Mouse (Mus musculus) kidney, embryonic 14.5 days (tissue): ENCODE measurements around the gene Zdhhc18. TPM values are rescaled to one million over a fixed set of nuclear protein-coding genes. Genes with fewer than 3 reads are reported as not detected.

Experiments
- ATAC-seq: fragments of 200-750 bp; cut with Nextera tagmentation; 2 replicates; pipeline ENCODE4 v1.8.0; 2017; ENCODE audit warnings: moderate number of reproducible peaks, mild to moderate bottlenecking, moderate TSS enrichment, moderate library complexity; ENCODE audit not compliant: low FRiP score, low TSS enrichment
- H3K27ac ChIP-seq: fragments of 300-500 bp; sonication (generic); 2 replicates; pipeline ENCODE4 v1.5.1; 2014; ENCODE audit warnings: low read depth, mild to moderate bottlenecking, low read length, moderate library complexity, mixed read lengths
- H3K27me3 ChIP-seq: fragments of 300-500 bp; sonication (generic); 2 replicates; pipeline ENCODE4 v1.6.1; 2014; ENCODE audit warnings: mild to moderate bottlenecking, low read length; ENCODE audit not compliant: control insufficient read depth, insufficient read depth
- H3K36me3 ChIP-seq: fragments of 300-500 bp; sonication (generic); 2 replicates; pipeline ENCODE4 v1.6.1; 2014; ENCODE audit warnings: low read length, mixed read lengths; ENCODE audit not compliant: control insufficient read depth, insufficient read depth
- H3K4me1 ChIP-seq: fragments of 300-500 bp; sonication (generic); 2 replicates; pipeline ENCODE4 v1.6.1; 2014; ENCODE audit warnings: low read length, mixed read lengths; ENCODE audit not compliant: control insufficient read depth, insufficient read depth
- H3K4me2 ChIP-seq: fragments of 300-500 bp; sonication (generic); replicated peaks from 2 replicates; pipeline ENCODE4 v1.6.1; 2014; ENCODE audit warnings: low read depth, mild to moderate bottlenecking, low read length
- H3K4me3 ChIP-seq: fragments of 300-500 bp; sonication (generic); 2 replicates; pipeline ENCODE4 v1.5.1; 2014; ENCODE audit warnings: mild to moderate bottlenecking, low read length
- H3K9ac ChIP-seq: fragments of 300-500 bp; sonication (generic); 2 replicates; pipeline ENCODE4 v1.6.1; 2014; ENCODE audit warnings: low read depth, mild to moderate bottlenecking, low read length, moderate library complexity
- H3K9me3 ChIP-seq: fragments of 300-500 bp; sonication (generic); 2 replicates; pipeline ENCODE4 v1.6.1; 2016; ENCODE audit warnings: low read length; ENCODE audit not compliant: control insufficient read depth
- WGBS: fragments of 180-500 bp; shearing (Covaris S2); extraction: QIAGEN DNeasy Blood & Tissue Kit; methylation state at CpG from one replicate; pipeline ENCODE4 v1.1.7; 2014; 5-methylcytosine and 5-hydroxymethylcytosine counted together
- polyA plus RNA-seq: library from polyadenylated mRNA; unstranded; fragments of >200 nt; fragmentation: Nextera tagmentation; extraction: Ambion mirVana; gene quantifications from 2 replicates; pipeline ENCODE4 v1.2.1, GENCODE M21; 2014

Gene Zdhhc18
- polyA plus RNA-seq, 1 experiment from 2014 or later = 3.0 TPM

DNA sequence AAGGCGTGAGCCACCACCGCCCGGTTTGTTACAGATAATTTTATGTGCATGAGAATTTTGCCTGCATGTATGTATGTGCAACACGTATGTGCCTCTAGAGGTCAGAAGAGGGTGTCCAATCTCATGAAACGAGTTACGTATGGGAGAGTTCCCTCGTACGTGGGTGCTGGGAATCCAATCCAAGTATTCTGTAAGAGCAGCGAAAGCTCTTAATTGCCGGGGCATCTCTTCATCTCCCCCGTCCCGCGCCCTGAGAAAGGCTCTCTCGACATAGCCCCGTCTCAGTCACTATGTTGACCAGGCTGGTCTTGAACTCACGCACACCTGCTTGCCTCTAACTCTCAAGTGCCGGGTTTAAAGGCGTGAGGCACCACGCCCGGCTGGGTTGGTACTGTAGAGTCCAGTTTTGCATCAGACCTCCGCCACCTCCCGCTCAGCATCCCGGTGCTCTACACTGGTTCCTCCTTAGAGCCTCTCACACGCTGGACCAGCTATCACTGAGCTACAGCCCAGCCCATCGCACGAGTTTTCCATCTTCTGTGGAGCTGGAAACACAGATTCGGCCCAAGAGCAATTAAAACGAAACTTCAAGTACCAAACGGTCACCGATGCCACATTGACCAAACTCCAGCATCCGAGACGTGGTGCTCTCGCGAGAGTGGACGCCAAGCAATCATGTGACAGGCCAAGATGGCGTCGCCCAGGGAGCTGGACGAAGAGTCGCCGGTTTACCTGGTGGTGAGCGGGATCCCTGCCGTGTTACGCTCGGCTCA is 75.7 kb downstream of the Zdhhc18 start, which contains the start of gene Gpatch3:
Gene Gpatch3 (plus strand): TSS at position 676 of the 773 bp plus-strand sequence.
- Histone ChIP-seq H3K9me3 (no peaks in the 10 kb centered on the region), H3K9ac (peak within 1 kb of the TSS; percentile 72), H3K27ac (peak within 1 kb of the TSS; percentile 90), H3K4me1 (peaks cover 9% of the 10 kb centered on the region), H3K4me2 (peak within 1 kb of the TSS; percentile 89), H3K27me3 (no peaks in the 10 kb centered on the region), H3K36me3 (peaks cover 13% of the 10 kb centered on the region), H3K4me3 (peak within 1 kb of the TSS; percentile 63)
- WGBS = 8% methylated on average over 44 of the region's 44 CpGs
- peak; percentile 84 for ATAC-seq

DNA sequence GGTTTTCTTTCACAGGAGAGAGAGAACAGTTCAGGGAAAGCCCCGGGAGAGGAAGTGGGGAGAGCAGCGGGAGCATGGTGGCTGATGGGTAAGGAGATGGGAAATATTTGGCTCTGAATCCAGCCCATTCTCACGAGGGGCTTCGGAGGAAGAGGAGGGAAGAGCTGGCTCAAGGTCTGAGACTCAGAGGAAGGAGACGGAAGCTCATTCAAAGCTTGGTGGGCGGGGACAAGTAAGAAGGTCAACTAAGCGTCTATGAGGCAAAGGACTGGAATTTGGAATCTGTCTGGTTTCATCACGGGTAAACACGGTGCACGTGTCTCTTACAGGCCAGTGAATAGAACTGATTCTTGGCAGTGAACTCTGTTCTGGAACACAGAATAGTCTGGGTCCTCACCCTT is 79.9 kb downstream of the Zdhhc18 start:
- no peak for ATAC-seq
- no peaks in the 10 kb centered on the region for H3K27me3 ChIP-seq
- H3K4me2 ChIP-seq = peak overlapping the region; percentile 5; the same call in 1 of the 2 replicates
- no peak overlapping the region for H3K27ac ChIP-seq
- H3K9ac ChIP-seq = no peak overlapping the region
- H3K9me3 ChIP-seq = no peaks in the 10 kb centered on the region
- 42% methylated on average over 10 of the region's 10 CpGs for WGBS
- no peaks in the 10 kb centered on the region for H3K36me3 ChIP-seq
- peaks cover under 1% of the 10 kb centered on the region; the same call in 1 of the 2 replicates for H3K4me1 ChIP-seq
- H3K4me3 ChIP-seq = no peak overlapping the region; the same call in 1 of the 2 replicates

- Histone ChIP-seq H3K9me3 (no peaks in the 10 kb centered on the region), H3K9ac (no peak overlapping the region), H3K4me3 (no peak overlapping the region), H3K4me1 (no peaks in the 10 kb centered on the region), H3K36me3 (no peaks in the 10 kb centered on the region), H3K27me3 (no peaks in the 10 kb centered on the region), H3K27ac (no peak overlapping the region), H3K4me2 (peak overlapping the region; percentile 5; the same call in 1 of the 2 replicates)
- no peak for ATAC-seq
- 57% methylated on average over 10 of the region's 10 CpGs for WGBS
Observed at GRCm38 (mm10) chr4:133569291-133570065, 80.5 kb downstream of the Zdhhc18 start.

DNA sequence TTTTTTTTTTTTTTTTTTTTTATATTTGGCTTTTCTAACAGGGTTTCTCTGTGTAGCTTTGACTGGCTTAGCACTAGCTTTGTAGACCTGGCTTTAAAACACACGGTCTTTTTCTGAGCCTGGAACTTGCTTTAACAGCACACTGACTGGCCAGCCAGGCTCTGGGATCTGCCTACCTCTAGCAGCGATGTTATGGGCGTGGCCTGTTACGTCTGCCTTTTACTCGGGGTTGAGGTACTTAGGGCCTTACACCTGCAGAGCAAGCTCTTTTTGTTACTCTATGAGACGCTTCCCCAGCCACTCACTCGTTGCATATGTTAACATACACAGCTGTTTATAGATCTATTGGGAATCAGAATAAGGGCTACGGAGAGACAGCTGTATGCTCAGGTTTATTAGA is 82.7 kb downstream of the Zdhhc18 start:
- H3K4me1 ChIP-seq = no peaks in the 10 kb centered on the region
- H3K9ac ChIP-seq = no peak overlapping the region
- ATAC-seq = no peak
- no peaks in the 10 kb centered on the region for H3K27me3 ChIP-seq
- H3K4me3 ChIP-seq = no peak overlapping the region
- WGBS = 21% methylated on average over 8 of the region's 8 CpGs
- H3K36me3 ChIP-seq = no peaks in the 10 kb centered on the region
- no peak overlapping the region for H3K27ac ChIP-seq
- 0 out of 2 replicates have a peak, but pooled peaks cover 2% of the 10 kb centered on the region for H3K9me3 ChIP-seq
- H3K4me2 ChIP-seq = no peak overlapping the region

DNA sequence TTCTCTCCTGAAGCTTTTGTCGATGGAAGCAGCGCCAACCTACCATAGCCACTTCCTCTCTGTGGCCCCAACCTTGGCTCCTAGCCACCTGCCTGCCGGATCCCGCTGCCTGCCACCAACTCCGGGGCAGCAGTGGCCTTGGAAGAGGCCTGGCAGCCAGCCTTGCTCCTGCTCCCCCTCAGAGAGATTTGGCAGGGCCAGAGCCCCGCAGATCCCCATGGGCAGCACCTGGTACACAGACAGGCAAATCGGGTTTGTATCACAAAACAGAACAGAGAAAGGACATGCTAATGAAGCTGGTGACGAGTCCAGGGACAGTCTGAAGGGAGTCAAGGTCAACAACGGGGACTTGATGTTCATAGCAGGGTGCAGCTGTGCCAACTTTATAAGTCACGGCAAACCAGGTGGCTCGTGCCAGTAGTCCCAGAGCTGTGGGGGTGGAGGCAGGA is 86.8 kb downstream of the Zdhhc18 start:
- no peak overlapping the region for H3K4me3 ChIP-seq
- no peaks in the 10 kb centered on the region for H3K4me1 ChIP-seq
- no peak for ATAC-seq
- no peak overlapping the region for H3K9ac ChIP-seq
- H3K27ac ChIP-seq = no peak overlapping the region
- H3K36me3 ChIP-seq = no peaks in the 10 kb centered on the region
- 75% methylated on average over 11 of the region's 11 CpGs for WGBS
- H3K27me3 ChIP-seq = no peaks in the 10 kb centered on the region
- 0 out of 2 replicates have a peak, but pooled peaks cover 2% of the 10 kb centered on the region for H3K9me3 ChIP-seq
- no peak overlapping the region for H3K4me2 ChIP-seq

- 48% methylated on average over 4 of the region's 4 CpGs for WGBS
- 0 out of 2 replicates have a peak, but pooled peaks cover 2% of the 10 kb centered on the region for H3K9me3 ChIP-seq
- no peak overlapping the region for H3K9ac ChIP-seq
- no peak overlapping the region for H3K4me3 ChIP-seq
- H3K36me3 ChIP-seq = no peaks in the 10 kb centered on the region
- H3K4me2 ChIP-seq = no peak overlapping the region
- H3K4me1 ChIP-seq = no peaks in the 10 kb centered on the region
- ATAC-seq = no peak
- no peak overlapping the region for H3K27ac ChIP-seq
- no peaks in the 10 kb centered on the region for H3K27me3 ChIP-seq
Observed at GRCm38 (mm10) chr4:133561622-133562021, 88.3 kb downstream of the Zdhhc18 start.

GRCm38 (mm10) chr4:133559846-133560245 is 90.1 kb downstream of the Zdhhc18 start:
- H3K9ac ChIP-seq = no peak overlapping the region
- H3K27me3 ChIP-seq = no peaks in the 10 kb centered on the region
- 75% methylated on average over 4 of the region's 4 CpGs for WGBS
- H3K4me1 ChIP-seq = no peaks in the 10 kb centered on the region
- 0 out of 2 replicates have a peak, but pooled peaks cover 2% of the 10 kb centered on the region for H3K9me3 ChIP-seq
- no peak overlapping the region for H3K27ac ChIP-seq
- no peaks in the 10 kb centered on the region for H3K36me3 ChIP-seq
- no peak overlapping the region for H3K4me3 ChIP-seq
- no peak overlapping the region for H3K4me2 ChIP-seq
- ATAC-seq = no peak

- ATAC-seq = peak; percentile 32; the same call in 1 of the 2 replicates
- H3K27ac ChIP-seq = no peak overlapping the region
- no peak overlapping the region for H3K4me3 ChIP-seq
- no peak overlapping the region for H3K9ac ChIP-seq
- no peaks in the 10 kb centered on the region for H3K9me3 ChIP-seq
- no peaks in the 10 kb centered on the region for H3K27me3 ChIP-seq
- no peaks in the 10 kb centered on the region for H3K4me1 ChIP-seq
- WGBS = 34% methylated on average over 10 of the region's 10 CpGs
- H3K4me2 ChIP-seq = no peak overlapping the region
- H3K36me3 ChIP-seq = no peaks in the 10 kb centered on the region
Observed at GRCm38 (mm10) chr4:133557041-133557717, 92.8 kb downstream of the Zdhhc18 start.
